Mouse (Mus musculus): Measurements from ENCODE around the gene Aamdc. TPM values are rescaled to one million over a fixed set of nuclear protein-coding genes. Genes with fewer than 3 reads are reported as not detected.

Aamdc gene
- polyA plus RNA-seq, 1 experiment from 2014 or later, result 61.8 TPM

- H3K36me3 ChIP-seq (ENCODE audit: control insufficient read depth, insufficient read depth, low read length), result no peaks in the 10 kb centered on the region
- H3K4me3 ChIP-seq (ENCODE audit: low read length), result no peak overlapping the region
- H3K9me3 ChIP-seq (ENCODE audit: control insufficient read depth, low read length), result no peaks in the 10 kb centered on the region
- H3K27ac ChIP-seq (ENCODE audit: low read depth, low read length), result no peak overlapping the region
- peaks cover 7% of the 10 kb centered on the region for H3K4me1 ChIP-seq (ENCODE audit: control insufficient read depth, insufficient read depth, low read depth, low read length)
- no peak for ATAC-seq
- no peak overlapping the region for H3K4me2 ChIP-seq (ENCODE audit: low read length)
- H3K9ac ChIP-seq (ENCODE audit: low read depth, low read length), result no peak overlapping the region
- H3K27me3 ChIP-seq (replicated peaks; ENCODE audit: control insufficient read depth, insufficient read depth, low read length), result no peaks in the 10 kb centered on the region
- 73% methylated on average over 5 of the region's 5 CpGs for WGBS
Observed at GRCm38 (mm10) chr7:97588506-97588905, 9.2 kb upstream of the Aamdc start.

DNA sequence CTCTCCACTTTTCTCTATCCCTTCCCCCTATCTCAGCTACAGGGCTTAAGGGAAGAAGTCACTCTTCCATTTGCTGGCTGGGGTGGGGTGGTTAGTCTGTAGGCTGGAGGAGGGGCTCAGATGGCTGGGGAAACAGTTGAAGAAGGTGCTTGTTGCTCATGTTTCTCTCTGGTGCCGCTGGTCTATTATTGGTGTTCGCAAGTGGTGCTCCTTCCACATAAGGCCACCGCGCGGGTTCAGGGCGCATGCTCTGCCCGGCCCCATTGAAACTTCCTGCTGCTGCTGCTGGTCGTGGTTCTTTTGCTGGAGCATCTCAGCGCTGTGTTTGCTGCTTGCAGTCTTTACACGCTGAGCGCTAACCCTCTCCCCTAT, 1.5 kb upstream of the Aamdc start:
- Histone ChIP-seq H3K4me3 (ENCODE audit: low read length) (peak overlapping the region; percentile 86), H3K9me3 (ENCODE audit: control insufficient read depth, low read length) (no peaks in the 10 kb centered on the region), H3K27ac (ENCODE audit: low read depth, low read length) (peak overlapping the region; percentile 97), H3K27me3 (replicated peaks; ENCODE audit: control insufficient read depth, insufficient read depth, low read length) (no peaks in the 10 kb centered on the region), H3K4me1 (ENCODE audit: control insufficient read depth, insufficient read depth, low read depth, low read length) (peaks cover 9% of the 10 kb centered on the region), H3K36me3 (ENCODE audit: control insufficient read depth, insufficient read depth, low read length) (no peaks in the 10 kb centered on the region), H3K9ac (ENCODE audit: low read depth, low read length) (peak overlapping the region; percentile 99), H3K4me2 (ENCODE audit: low read length) (peak overlapping the region; percentile 77)
- ATAC-seq, result peak; percentile 54
- WGBS, result 1% methylated on average over 11 of the region's 11 CpGs

DNA sequence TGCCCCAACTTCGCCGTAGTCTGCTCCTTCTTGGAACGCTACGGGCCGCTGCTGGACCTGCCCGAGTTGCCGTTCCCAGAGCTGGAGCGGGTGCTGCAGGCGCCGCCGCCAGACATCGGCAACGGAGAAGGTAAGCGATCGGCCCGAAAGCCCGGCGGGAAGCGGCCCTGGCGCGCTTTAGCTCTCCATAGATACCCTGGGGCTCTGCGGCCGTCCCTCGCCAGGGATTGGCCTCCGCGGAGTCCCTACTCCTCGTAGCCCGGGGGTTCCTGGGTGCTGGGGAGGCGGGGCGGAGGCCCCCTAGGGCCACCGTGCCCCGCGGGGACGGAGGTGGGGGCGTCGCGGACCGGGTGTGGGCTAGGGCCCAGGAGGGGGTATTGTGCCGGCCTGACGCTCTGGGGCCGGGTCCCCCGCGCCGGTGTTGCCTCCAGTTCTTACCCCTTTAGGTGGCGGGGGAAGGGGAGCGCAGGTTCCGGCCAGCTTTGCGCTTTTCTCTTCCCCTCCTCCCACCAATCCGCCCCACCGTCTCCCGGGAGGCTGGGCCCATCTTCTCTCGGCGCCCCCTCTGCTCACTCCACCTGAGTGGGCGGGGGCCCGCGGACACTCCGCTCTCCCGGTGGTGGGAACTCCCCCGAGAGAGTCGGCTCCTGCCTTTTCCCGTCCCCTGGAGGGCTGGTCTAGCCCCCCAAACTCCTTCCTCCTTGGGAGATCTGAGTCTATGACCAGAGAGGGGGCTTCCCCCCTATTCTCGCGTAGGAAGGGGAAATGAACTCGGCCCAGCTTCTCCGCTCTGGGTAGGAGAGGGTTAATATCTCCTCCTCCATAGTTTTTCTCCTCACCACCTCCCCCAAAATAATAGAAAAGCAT, 912 bp upstream of the Aamdc start:
- peak overlapping the region; percentile 99 for H3K9ac ChIP-seq (ENCODE audit: low read depth, low read length)
- H3K9me3 ChIP-seq (ENCODE audit: control insufficient read depth, low read length), result no peaks in the 10 kb centered on the region
- H3K4me1 ChIP-seq (ENCODE audit: control insufficient read depth, insufficient read depth, low read depth, low read length), result peaks cover 9% of the 10 kb centered on the region
- peak overlapping the region; percentile 77 for H3K4me2 ChIP-seq (ENCODE audit: low read length)
- no peaks in the 10 kb centered on the region for H3K27me3 ChIP-seq (replicated peaks; ENCODE audit: control insufficient read depth, insufficient read depth, low read length)
- WGBS, result under 1% methylated on average over 40 of the region's 65 CpGs
- ATAC-seq, result peak; percentile 18
- H3K4me3 ChIP-seq (ENCODE audit: low read length), result peak overlapping the region; percentile 86
- H3K36me3 ChIP-seq (ENCODE audit: control insufficient read depth, insufficient read depth, low read length), result no peaks in the 10 kb centered on the region
- H3K27ac ChIP-seq (ENCODE audit: low read depth, low read length), result peak overlapping the region; percentile 97

DNA sequence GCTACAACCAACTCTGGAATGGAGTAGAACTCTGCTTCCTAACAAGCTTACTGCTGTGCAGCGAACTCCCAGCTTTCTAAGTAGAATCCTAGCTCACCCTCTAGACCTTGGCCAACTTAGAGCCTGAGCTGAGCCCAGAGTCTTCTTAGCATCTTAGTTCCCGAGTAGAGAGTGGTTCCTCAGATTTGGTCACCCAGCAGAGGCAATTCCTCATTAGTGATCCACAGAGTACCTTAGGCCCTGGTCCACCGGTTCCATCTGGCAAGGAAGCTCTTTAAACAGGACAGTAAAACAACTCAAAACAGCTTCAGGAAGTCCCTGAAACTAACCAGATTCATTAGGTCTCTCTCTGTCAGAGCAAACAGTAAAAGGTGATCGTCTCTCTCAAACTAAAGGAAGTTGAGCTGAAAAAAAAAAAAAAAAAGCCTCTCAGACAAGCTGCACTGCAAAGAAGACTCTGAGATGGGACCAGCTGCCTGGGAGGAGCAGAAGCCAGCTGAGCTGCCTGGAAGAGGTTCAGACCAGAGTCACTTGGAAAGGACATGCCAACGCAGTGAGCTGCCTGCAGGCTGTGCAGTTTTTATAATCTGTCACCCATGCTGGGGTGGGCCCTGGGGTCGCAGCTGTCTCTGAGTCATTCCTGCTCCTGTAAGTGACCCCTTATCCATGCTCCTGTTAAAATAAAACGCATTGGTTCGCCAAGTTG, 783 bp downstream of the Aamdc start:
- Histone ChIP-seq H3K36me3 (ENCODE audit: control insufficient read depth, insufficient read depth, low read length) (no peaks in the 10 kb centered on the region; the same call in 1 of the 2 replicates), H3K27ac (ENCODE audit: low read depth, low read length) (no peak overlapping the region; the same call in 1 of the 2 replicates), H3K4me1 (ENCODE audit: control insufficient read depth, insufficient read depth, low read depth, low read length) (peaks cover 9% of the 10 kb centered on the region), H3K27me3 (replicated peaks; ENCODE audit: control insufficient read depth, insufficient read depth, low read length) (no peaks in the 10 kb centered on the region), H3K4me3 (ENCODE audit: low read length) (peak overlapping the region; percentile 86), H3K9me3 (ENCODE audit: control insufficient read depth, low read length) (no peaks in the 10 kb centered on the region), H3K9ac (ENCODE audit: low read depth, low read length) (peak overlapping the region; percentile 77), H3K4me2 (ENCODE audit: low read length) (peak overlapping the region; percentile 69)
- no peak for ATAC-seq
- WGBS, result 30% methylated on average over 8 of the region's 8 CpGs

DNA sequence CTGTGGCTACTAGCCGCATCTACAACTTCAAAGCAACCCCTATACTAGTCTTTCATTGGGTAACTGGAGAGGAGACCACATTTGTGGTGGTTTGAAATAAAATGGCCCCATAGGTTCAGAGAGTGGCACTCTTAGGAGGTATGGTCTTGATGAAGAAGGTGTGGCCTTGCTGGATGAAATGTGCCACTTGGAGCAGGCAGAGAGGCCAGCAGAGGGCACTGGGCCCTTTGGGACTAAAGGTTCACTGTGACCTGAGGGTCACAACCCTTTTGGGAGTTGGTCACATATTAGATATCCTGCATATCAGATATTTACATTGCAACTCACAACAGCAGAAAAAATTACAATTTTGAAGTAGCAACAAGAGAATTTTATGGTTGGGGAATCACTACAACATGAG, 8.9 kb downstream of the Aamdc start:
- H3K4me2 ChIP-seq (ENCODE audit: low read length), result no peak overlapping the region
- no peak overlapping the region for H3K4me3 ChIP-seq (ENCODE audit: low read length)
- no peak overlapping the region for H3K27ac ChIP-seq (ENCODE audit: low read depth, low read length)
- no peaks in the 10 kb centered on the region for H3K4me1 ChIP-seq (ENCODE audit: control insufficient read depth, insufficient read depth, low read depth, low read length)
- H3K9ac ChIP-seq (ENCODE audit: low read depth, low read length), result no peak overlapping the region
- H3K9me3 ChIP-seq (ENCODE audit: control insufficient read depth, low read length), result no peaks in the 10 kb centered on the region
- 82% methylated on average over 1 of the region's 1 CpGs for WGBS
- no peak for ATAC-seq
- no peaks in the 10 kb centered on the region for H3K27me3 ChIP-seq (replicated peaks; ENCODE audit: control insufficient read depth, insufficient read depth, low read length)
- peaks cover 2% of the 10 kb centered on the region; the same call in 1 of the 2 replicates for H3K36me3 ChIP-seq (ENCODE audit: control insufficient read depth, insufficient read depth, low read length)

DNA sequence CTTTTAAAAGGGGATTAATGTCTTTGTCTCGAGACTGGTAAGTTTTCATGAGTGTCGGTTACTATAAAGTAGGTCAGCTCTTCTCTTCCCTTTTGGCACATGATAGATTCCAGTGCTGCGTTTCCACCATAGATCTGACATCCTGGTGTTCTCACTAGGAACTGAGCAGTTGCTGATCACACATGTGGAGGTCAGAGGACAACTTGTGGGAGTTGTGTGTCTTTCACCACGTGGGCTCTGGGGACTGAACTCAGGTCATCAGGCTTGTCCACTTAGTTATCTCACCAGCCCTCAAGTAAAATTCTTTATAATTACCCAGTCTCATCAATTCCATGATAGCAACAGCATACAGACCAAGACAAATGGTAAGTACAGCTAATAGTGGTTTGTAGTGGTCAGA, 9.9 kb downstream of the Aamdc start:
- Histone ChIP-seq H3K36me3 (ENCODE audit: control insufficient read depth, insufficient read depth, low read length) (peaks cover 2% of the 10 kb centered on the region; the same call in 1 of the 2 replicates), H3K9me3 (ENCODE audit: control insufficient read depth, low read length) (no peaks in the 10 kb centered on the region), H3K9ac (ENCODE audit: low read depth, low read length) (no peak overlapping the region), H3K27ac (ENCODE audit: low read depth, low read length) (no peak overlapping the region), H3K4me1 (ENCODE audit: control insufficient read depth, insufficient read depth, low read depth, low read length) (no peaks in the 10 kb centered on the region), H3K27me3 (replicated peaks; ENCODE audit: control insufficient read depth, insufficient read depth, low read length) (no peaks in the 10 kb centered on the region), H3K4me3 (ENCODE audit: low read length) (no peak overlapping the region), H3K4me2 (ENCODE audit: low read length) (no peak overlapping the region)
- WGBS, result 82% methylated on average over 4 of the region's 4 CpGs
- ATAC-seq, result no peak

DNA sequence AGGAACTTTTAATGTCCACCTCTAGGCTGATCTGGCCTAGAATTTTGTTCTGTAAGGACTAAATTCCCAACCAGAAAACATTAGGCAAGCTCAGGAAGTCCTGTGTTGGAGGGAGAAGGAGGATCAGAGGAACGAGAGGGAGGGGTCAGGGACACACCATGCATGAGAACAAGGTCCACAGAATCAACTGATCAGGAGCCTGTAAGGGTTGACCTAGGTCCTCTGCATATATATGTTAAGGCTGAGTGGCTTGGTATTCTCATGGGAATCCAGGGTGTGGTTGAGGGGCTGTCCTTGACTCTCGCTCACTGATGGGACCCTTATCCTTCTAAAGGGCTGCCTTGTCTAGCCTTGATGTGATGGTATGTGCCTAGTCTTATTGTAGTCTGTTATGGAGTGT, 15.7 kb downstream of the Aamdc start:
- Histone ChIP-seq H3K4me3 (ENCODE audit: low read length) (no peak overlapping the region), H3K9ac (ENCODE audit: low read depth, low read length) (no peak overlapping the region), H3K4me2 (ENCODE audit: low read length) (no peak overlapping the region), H3K36me3 (ENCODE audit: control insufficient read depth, insufficient read depth, low read length) (no peaks in the 10 kb centered on the region), H3K4me1 (ENCODE audit: control insufficient read depth, insufficient read depth, low read depth, low read length) (no peaks in the 10 kb centered on the region), H3K9me3 (ENCODE audit: control insufficient read depth, low read length) (no peaks in the 10 kb centered on the region), H3K27ac (ENCODE audit: low read depth, low read length) (no peak overlapping the region), H3K27me3 (replicated peaks; ENCODE audit: control insufficient read depth, insufficient read depth, low read length) (no peaks in the 10 kb centered on the region)
- WGBS, result 85% methylated on average over 2 of the region's 2 CpGs
- no peak for ATAC-seq

DNA sequence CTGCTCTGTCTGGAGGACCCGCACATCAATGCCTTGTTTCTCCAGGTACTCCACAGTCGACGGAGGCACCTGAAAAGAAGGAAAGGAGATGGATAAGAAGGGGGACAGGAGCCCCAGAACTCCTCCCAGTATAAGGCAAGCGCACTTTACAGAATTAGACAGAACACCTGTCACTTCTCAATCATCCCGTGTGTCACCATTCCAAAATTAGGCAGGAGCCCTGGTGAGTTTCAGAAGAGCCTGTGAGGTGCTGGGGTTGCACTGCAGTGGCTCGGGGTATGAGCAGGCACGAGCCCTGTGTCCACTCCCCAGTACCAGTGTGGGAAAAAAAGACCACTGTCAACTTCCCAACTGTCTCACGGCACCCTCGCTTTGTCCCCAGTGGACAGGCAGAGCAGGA, 28.6 kb downstream of the Aamdc start:
- Histone ChIP-seq H3K36me3 (ENCODE audit: control insufficient read depth, insufficient read depth, low read length) (peaks cover 5% of the 10 kb centered on the region; the same call in 1 of the 2 replicates), H3K27me3 (replicated peaks; ENCODE audit: control insufficient read depth, insufficient read depth, low read length) (no peaks in the 10 kb centered on the region), H3K9me3 (ENCODE audit: control insufficient read depth, low read length) (no peaks in the 10 kb centered on the region), H3K4me3 (ENCODE audit: low read length) (no peak overlapping the region), H3K4me1 (ENCODE audit: control insufficient read depth, insufficient read depth, low read depth, low read length) (no peaks in the 10 kb centered on the region), H3K4me2 (ENCODE audit: low read length) (no peak overlapping the region), H3K9ac (ENCODE audit: low read depth, low read length) (no peak overlapping the region), H3K27ac (ENCODE audit: low read depth, low read length) (no peak overlapping the region)
- WGBS, result 88% methylated on average over 9 of the region's 9 CpGs
- ATAC-seq, result no peak

- Histone ChIP-seq H3K4me2 (ENCODE audit: low read length) (no peak overlapping the region), H3K4me3 (ENCODE audit: low read length) (no peak overlapping the region), H3K27me3 (replicated peaks; ENCODE audit: control insufficient read depth, insufficient read depth, low read length) (no peaks in the 10 kb centered on the region), H3K4me1 (ENCODE audit: control insufficient read depth, insufficient read depth, low read depth, low read length) (no peaks in the 10 kb centered on the region), H3K27ac (ENCODE audit: low read depth, low read length) (no peak overlapping the region), H3K9me3 (ENCODE audit: control insufficient read depth, low read length) (no peaks in the 10 kb centered on the region), H3K36me3 (ENCODE audit: control insufficient read depth, insufficient read depth, low read length) (peaks cover 5% of the 10 kb centered on the region; the same call in 1 of the 2 replicates), H3K9ac (ENCODE audit: low read depth, low read length) (no peak overlapping the region)
- no peak for ATAC-seq
- 93% methylated on average over 10 of the region's 10 CpGs for WGBS
Observed at GRCm38 (mm10) chr7:97549301-97549700, 30.0 kb downstream of the Aamdc start.
